Mouse (Mus musculus) adrenal gland, adult 2 months (tissue): ENCODE data around the gene Tdo2. TPM values are rescaled to one million over a fixed set of nuclear protein-coding genes. Genes with fewer than 3 reads are reported as not detected.
A peak's percentile ranks its signal among the peaks of the same experiment; 100 is the strongest.

Source experiments
- DNase-seq: peaks from one replicate; pipeline ENCODE4 v3.0.0; 2021
- polyA plus RNA-seq: library from polyadenylated mRNA; depleted of rRNA; stranded (reverse); fragments of >200 nt; gene quantifications from 2 replicates; pipeline ENCODE4 v1.2.3, GENCODE M21; 2012; rRNA removed
- total RNA-seq, 2 experiments: library from RNA; stranded (reverse); gene quantifications; 2 replicates each; pipeline ENCODE4 v1.2.3; 2021

Tdo2 gene
- total and polyA plus RNA-seq, 3 experiments = 0.17 to 4.0 (median 2.0) TPM

DNA sequence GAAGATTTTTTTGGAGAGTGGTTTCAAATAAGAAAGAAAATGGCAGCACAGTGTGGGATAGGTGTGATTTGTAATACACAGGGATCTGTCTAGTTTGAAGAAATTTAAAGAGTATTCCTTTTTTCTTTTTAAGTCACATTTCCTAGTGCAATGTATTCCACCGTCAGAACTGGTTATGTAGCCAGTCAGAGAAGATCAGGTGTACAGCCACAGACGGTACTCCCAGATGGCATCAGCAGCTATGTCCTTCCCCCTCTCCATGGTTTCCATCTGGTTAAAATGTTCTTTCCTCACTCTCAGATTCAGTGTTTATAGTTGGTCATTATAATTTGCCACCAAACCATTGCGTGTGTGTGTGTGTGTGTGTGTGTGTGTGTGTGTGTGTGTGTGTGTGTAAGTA is 32.9 kb downstream of the Tdo2 start:
- no peak for DNase-seq

GRCm38 (mm10) chr3:81942341-81942740 is 33.7 kb downstream of the Tdo2 start:
- DNase-seq = no peak

DNA sequence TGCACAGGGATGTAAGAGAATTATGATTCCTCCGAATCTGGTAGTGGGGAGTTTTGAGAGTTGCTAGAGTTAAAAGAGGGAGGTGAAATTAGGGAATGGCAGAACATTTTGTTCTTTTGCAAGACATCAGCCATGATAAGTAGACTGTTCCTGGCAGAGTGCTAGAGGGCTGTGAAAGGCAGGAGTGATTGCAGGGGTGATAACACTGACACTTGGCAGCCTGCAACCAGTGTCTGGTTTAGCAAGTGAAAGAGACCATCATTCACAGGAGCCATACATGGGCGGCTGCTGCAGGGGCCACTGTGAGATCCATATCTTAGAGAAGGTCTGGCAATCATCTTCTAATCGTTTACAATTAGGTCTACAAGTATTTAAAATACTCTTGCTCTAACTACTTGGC is 37.1 kb downstream of the Tdo2 start:
- peak; percentile 50 for DNase-seq

- DNase-seq = no peak
Observed at GRCm38 (mm10) chr3:81933348-81933747, 42.7 kb downstream of the Tdo2 start.

GRCm38 (mm10) chr3:81932141-81933101 is 43.6 kb downstream of the Tdo2 start, which contains the start of gene Ctso:
TSS of gene Ctso (plus strand) at chr3:81932601.
- DNase-seq = peak; percentile 92

GRCm38 (mm10) chr3:81931695-81932094 is 44.3 kb downstream of the Tdo2 start:
- DNase-seq = no peak

DNA sequence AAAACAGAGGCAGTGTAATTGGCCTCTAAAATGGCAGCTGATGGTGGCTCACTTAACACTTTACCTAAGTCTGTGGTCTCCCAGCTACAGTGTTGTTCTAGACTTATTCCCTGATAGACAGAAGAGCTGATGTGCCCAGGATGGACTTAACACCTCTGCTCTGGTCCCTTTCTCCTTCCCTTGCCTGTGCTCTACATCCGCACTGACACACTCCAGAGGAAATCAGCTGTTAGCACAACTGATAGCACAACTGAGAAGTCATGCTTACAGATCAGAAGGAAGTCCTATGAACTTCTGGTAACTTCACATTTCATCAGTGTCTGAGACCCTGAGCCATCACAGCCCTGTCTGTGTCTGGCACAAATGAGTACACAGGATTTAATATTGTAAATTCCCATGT is 46.9 kb downstream of the Tdo2 start:
- no peak for DNase-seq

DNA sequence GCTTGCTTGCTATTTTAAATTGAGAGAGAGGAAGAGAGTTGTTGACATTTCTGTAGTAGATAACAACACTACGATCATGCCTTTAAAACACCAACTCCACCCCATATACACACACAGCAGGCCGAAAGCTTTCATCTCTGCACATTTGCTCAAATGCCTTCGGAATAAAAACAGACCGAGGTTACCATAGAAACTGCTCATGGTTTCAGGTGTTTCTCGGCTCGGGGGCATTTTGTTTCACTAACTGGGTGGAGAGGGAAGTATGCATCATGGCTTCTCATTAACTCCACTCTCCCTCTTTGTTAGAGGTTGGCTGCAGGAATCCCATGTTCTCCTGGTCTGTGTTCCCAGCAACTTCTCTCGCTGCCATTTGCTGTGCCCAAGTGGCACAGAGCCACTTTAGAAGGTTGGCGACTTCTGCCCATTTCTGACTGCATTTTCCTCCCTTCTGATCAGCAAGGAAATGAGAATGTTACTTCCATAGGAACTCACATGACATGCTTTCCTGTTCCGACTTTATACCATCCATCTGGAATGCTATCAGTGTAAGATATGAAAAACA is 49.2 kb downstream of the Tdo2 start:
- no peak for DNase-seq

GRCm38 (mm10) chr3:81925856-81926255 is 50.1 kb downstream of the Tdo2 start:
- DNase-seq = no peak

DNA sequence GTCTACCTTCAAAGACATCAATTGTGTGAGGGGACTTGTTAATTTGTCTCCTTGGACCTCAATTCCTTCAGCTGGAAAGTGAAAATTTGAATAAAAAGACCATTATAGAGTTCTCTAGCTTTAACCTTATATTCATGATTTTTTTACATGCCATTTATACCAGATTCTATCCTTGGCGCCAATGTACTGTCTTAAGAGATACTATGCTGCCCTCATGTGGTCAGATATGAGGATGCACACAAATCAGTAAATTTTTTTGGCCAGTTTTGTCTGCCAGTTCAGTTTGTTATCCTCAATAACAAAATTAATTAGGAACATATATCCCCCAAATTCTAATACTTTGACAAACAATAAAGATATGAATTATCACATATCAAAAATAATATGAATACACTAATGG is 51.1 kb downstream of the Tdo2 start:
- DNase-seq = peak; percentile 42

GRCm38 (mm10) chr3:81922910-81923309 is 53.1 kb downstream of the Tdo2 start:
- DNase-seq = peak; percentile 48

GRCm38 (mm10) chr3:81919681-81920080 is 56.3 kb downstream of the Tdo2 start:
- no peak for DNase-seq

- DNase-seq = no peak
Observed at GRCm38 (mm10) chr3:81918215-81918614, 57.8 kb downstream of the Tdo2 start.

DNA sequence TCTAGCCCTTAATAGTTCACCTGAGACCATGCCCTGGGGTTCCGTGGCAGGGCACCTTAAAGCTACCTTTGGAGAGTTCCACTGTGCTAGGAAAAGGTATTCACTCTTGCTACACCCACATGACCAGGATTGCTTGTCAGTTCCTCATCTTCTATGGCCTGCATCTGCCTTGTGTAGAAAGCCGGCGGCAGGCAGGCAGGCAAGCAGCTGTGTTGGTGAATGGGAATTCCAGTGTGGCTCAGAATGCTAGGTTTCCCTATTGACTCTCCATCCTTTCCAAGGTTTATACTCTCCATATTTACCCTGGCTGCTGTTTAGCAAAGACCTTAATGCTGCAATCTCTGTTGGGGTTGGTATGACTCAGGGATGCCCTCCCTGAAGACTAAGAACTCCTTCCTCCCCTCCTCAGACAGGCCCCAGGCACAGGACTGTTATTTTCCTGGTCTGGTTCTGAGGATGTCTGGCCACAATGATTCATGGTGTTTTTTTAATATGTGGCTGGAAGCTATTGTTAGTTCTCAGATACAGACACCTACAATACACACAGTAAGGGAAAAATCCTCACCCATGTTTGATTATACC is 58.6 kb downstream of the Tdo2 start:
- no peak for DNase-seq

DNA sequence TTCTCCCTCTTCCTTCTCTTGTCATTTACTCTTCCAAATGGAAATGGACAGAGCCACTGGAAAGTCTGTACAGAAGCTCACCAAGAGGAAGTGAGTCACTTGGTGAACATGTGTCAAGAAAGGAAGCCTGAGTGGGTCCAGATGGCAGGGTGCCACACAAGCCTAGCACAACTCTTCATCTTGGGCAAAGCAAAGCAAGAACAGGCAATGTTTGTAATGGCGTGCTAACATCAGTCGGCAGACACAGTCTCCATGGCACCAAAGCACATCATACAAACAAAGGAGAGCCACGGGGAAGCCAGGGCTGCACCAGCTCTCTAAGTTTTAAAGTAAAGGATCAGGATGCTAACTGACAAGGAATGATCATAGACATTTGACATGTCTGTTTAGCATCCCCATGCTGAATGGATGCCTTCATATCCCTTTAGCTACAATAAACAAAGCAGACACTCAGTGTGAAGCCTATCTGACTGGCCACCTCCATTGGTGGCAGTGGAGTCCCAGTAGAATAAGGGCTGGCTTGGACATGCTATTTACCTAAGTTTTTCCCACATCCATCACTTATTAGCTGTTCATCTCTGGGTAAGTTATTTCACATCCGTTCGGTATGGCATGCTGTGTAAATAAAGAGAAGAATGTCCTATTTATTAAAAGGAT is 59.8 kb downstream of the Tdo2 start:
- DNase-seq = no peak

- peak; percentile 23 for DNase-seq
Observed at GRCm38 (mm10) chr3:81910286-81911036, 65.5 kb downstream of the Tdo2 start.

Other genes with a start within 250 kb of the Tdo2 start
- gene Ctso, start 43.6 kb downstream of the Tdo2 start, total RNA-seq = 10 to 100 TPM; 32.6 to 68.2 TPM
- 9.0 and 10.0 TPM in 2 replicates for gene Ctso, start 43.6 kb downstream of the Tdo2 start, polyA plus RNA-seq
- not detected for gene Asic5, start 6.1 kb upstream of the Tdo2 start, total RNA-seq
- gene Asic5, start 6.1 kb upstream of the Tdo2 start, polyA plus RNA-seq = not detected in 2 replicates
- gene Gucy1b1, start 98.5 kb upstream of the Tdo2 start, total RNA-seq = 10 to 100 TPM in 1 of 2 experiments, 1 to 10 TPM in 1; 7.8 to 12.3 TPM
- gene Gucy1b1, start 98.5 kb upstream of the Tdo2 start, polyA plus RNA-seq = 1.0 and 1.3 TPM in 2 replicates
- gene Gucy1a1, start 169.6 kb upstream of the Tdo2 start, total RNA-seq = 10 to 100 TPM; 22.4 to 32.3 TPM
- 5.3 and 7.9 TPM in 2 replicates for gene Gucy1a1, start 169.6 kb upstream of the Tdo2 start, polyA plus RNA-seq